Mouse (Mus musculus): ENCODE measurements around the gene Gm3285. TPM values are rescaled to one million over a fixed set of nuclear protein-coding genes. Genes with fewer than 3 reads are reported as not detected.
A peak's percentile ranks its signal among the peaks of the same experiment; 100 is the strongest.

The Gm3285 gene
- polyA plus RNA-seq, 1 experiment from 2014 or later: not detected

DNA sequence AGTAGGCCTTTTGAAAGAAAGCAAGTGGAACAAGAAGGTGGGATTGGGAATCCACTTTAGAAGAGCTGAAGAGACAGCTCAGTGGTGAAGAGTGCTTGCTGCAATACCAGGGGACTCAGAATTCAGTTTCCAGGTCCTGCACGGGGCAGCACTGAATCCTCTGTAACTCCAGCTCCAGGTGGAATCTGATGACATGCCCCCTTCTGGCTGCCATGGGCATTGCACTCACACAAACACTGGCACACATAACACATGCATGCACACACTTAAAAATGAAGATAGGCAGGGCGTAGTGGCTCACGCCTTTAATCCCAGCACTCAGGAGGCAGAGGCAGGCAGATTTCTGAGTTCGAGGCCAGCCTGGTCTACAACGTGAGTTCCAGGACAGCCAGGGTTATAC is 20.8 kb downstream of the Gm3285 start:
- Histone ChIP-seq H3K36me3 (ENCODE audit: control insufficient read depth, insufficient read depth, low read length) (no peaks in the 10 kb centered on the region), H3K27me3 (ENCODE audit: control insufficient read depth, insufficient read depth, low read length) (no peaks in the 10 kb centered on the region), H3K4me1 (replicated peaks; ENCODE audit: control insufficient read depth, insufficient read depth, low read length) (no peaks in the 10 kb centered on the region), H3K4me3 (ENCODE audit: low read depth, low read length) (no peak overlapping the region), H3K9me3 (ENCODE audit: control insufficient read depth, low read length) (no peaks in the 10 kb centered on the region), H3K9ac (ENCODE audit: low read length) (no peak overlapping the region), H3K27ac (ENCODE audit: low read depth, low read length) (no peak overlapping the region), H3K4me2 (ENCODE audit: low read depth, low read length, severe bottlenecking) (no peak overlapping the region)
- WGBS: 91% methylated on average over 5 of the region's 5 CpGs
- ATAC-seq (replicated peaks; ENCODE audit: low FRiP score): no peak
- no peak for DNase-seq (ENCODE audit: low spot score)

DNA sequence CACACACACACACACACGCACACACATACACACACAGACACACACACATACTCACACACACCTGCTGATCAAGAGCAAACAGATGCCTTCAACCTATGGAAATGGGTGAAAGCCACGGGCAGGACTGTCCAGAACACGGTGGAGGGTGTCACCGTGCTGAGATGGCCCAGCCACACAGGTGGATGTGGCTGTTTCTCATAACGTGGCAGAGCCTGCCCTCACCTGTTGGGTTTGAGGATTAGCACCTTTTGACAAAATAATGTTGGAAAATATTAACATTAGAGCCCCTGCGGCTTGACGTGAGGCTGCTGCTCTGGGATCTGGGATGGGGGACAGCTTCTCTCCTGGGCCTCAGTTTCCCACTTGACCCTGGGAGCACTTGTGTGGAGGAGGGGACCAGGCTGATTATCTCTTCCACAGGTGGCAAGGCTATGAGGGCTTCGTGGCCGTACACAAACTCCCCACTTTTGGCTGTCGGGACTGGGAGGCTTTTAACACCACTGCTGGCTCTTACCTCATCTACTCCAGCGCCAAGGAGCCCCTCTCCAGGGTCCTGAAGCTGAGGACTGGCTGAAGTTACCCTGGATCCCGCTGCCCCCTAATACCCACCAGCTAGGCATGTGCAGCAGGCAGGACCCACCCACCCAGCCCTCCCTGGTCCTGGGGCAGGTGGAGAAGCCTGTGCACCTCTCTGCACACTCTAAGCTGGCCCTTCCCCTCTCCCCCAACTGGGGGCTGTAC is 24.4 kb downstream of the Gm3285 start:
- no peak for DNase-seq (ENCODE audit: low spot score)
- Histone ChIP-seq H3K4me1 (replicated peaks; ENCODE audit: control insufficient read depth, insufficient read depth, low read length) (no peaks in the 10 kb centered on the region), H3K36me3 (ENCODE audit: control insufficient read depth, insufficient read depth, low read length) (no peaks in the 10 kb centered on the region), H3K27ac (ENCODE audit: low read depth, low read length) (no peak overlapping the region), H3K9me3 (ENCODE audit: control insufficient read depth, low read length) (no peaks in the 10 kb centered on the region; the same call in 1 of the 2 replicates), H3K27me3 (ENCODE audit: control insufficient read depth, insufficient read depth, low read length) (no peaks in the 10 kb centered on the region), H3K9ac (ENCODE audit: low read length) (no peak overlapping the region), H3K4me3 (ENCODE audit: low read depth, low read length) (no peak overlapping the region), H3K4me2 (ENCODE audit: low read depth, low read length, severe bottlenecking) (no peak overlapping the region)
- ATAC-seq (replicated peaks; ENCODE audit: low FRiP score): no peak
- 57% methylated on average over 12 of the region's 12 CpGs for WGBS

DNA sequence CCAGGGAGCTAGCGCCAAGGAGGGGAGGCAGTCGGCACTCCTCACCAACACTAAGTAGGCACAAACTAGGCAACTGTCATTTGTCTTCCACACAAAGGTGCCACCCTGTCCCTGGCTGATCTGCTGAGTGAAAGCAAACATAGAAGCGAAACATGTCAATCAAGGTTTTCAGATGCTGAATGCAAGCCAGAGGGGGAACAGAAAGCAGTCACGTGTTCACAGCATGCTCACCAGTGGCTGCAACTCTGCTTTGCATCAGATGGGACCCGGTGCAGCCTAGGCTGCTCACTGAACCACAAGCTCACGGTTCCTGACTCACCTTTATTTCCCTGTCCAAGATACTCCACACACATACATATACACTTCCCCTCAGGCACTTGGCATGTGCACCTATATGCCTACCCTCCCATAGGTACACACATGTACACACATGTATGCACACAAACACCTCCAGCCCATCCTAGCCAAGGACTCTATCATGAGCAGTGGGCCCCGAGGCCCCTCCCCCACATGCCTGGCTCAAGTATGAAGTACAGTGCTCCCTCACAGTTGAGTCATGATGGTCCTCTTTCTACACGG is 29.3 kb downstream of the Gm3285 start:
- Histone ChIP-seq H3K4me1 (replicated peaks; ENCODE audit: control insufficient read depth, insufficient read depth, low read length) (no peaks in the 10 kb centered on the region), H3K9me3 (ENCODE audit: control insufficient read depth, low read length) (no peaks in the 10 kb centered on the region; the same call in 1 of the 2 replicates), H3K4me2 (ENCODE audit: low read depth, low read length, severe bottlenecking) (no peak overlapping the region), H3K27me3 (ENCODE audit: control insufficient read depth, insufficient read depth, low read length) (no peaks in the 10 kb centered on the region), H3K36me3 (ENCODE audit: control insufficient read depth, insufficient read depth, low read length) (no peaks in the 10 kb centered on the region), H3K27ac (ENCODE audit: low read depth, low read length) (no peak overlapping the region), H3K9ac (ENCODE audit: low read length) (no peak overlapping the region), H3K4me3 (ENCODE audit: low read depth, low read length) (no peak overlapping the region)
- DNase-seq (ENCODE audit: low spot score) (no peak), ATAC-seq (replicated peaks; ENCODE audit: low FRiP score) (no peak)
- 85% methylated on average over 8 of the region's 8 CpGs for WGBS

DNA sequence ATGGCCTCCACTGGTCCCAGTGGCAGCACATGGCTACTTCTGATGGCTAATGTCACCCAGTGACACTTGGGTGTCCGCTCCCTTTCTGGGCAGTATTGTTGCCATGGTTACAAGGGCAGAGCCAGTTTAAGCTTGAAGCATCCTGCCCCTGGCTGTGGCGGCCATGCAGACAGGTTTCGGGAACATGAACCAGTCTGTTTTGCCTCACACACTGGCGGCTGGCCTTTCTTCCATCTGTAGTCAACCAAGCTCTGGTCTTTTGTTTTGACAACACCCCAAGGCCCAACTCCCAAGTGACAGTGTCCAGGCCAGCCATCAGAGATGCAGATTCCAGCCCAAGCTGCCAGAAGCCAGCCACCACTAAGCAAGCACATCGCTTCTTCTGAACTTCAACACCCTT is 33.8 kb downstream of the Gm3285 start:
- ATAC-seq (replicated peaks; ENCODE audit: low FRiP score) (no peak), DNase-seq (ENCODE audit: low spot score) (no peak)
- no peak overlapping the region for H3K4me3 ChIP-seq (ENCODE audit: low read depth, low read length)
- H3K9me3 ChIP-seq (ENCODE audit: control insufficient read depth, low read length): no peaks in the 10 kb centered on the region
- no peaks in the 10 kb centered on the region for H3K4me1 ChIP-seq (replicated peaks; ENCODE audit: control insufficient read depth, insufficient read depth, low read length)
- H3K27me3 ChIP-seq (ENCODE audit: control insufficient read depth, insufficient read depth, low read length): no peaks in the 10 kb centered on the region
- no peak overlapping the region for H3K27ac ChIP-seq (ENCODE audit: low read depth, low read length)
- no peak overlapping the region for H3K9ac ChIP-seq (ENCODE audit: low read length)
- H3K36me3 ChIP-seq (ENCODE audit: control insufficient read depth, insufficient read depth, low read length): no peaks in the 10 kb centered on the region
- 66% methylated on average over 5 of the region's 5 CpGs for WGBS
- H3K4me2 ChIP-seq (ENCODE audit: low read depth, low read length, severe bottlenecking): no peak overlapping the region

DNA sequence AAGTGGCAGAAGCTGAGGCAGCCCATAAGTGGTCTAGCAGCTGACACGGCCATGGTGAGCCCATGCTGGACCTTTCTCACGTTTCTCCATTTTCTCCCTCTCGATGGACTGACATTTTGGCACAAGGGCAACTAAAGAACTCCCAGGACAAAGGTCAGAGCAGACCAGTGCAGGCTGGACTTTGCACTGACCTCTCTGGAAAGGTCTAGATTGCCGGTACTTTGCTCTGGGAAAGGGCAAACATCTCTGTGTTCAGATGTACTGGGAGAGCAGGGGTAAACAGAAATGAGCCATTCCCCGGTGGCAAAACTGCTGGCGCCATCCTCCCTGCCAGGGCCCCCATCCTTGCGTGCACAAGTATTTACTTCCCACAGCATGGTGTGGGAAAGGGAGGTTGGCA is 38.4 kb downstream of the Gm3285 start:
- no peak overlapping the region for H3K9ac ChIP-seq (ENCODE audit: low read length)
- no peak overlapping the region for H3K4me2 ChIP-seq (ENCODE audit: low read depth, low read length, severe bottlenecking)
- no peaks in the 10 kb centered on the region for H3K9me3 ChIP-seq (ENCODE audit: control insufficient read depth, low read length)
- H3K4me3 ChIP-seq (ENCODE audit: low read depth, low read length): no peak overlapping the region
- DNase-seq (ENCODE audit: low spot score) (no peak), ATAC-seq (replicated peaks; ENCODE audit: low FRiP score) (no peak)
- no peaks in the 10 kb centered on the region for H3K27me3 ChIP-seq (ENCODE audit: control insufficient read depth, insufficient read depth, low read length)
- H3K36me3 ChIP-seq (ENCODE audit: control insufficient read depth, insufficient read depth, low read length): no peaks in the 10 kb centered on the region
- 85% methylated on average over 7 of the region's 7 CpGs for WGBS
- H3K27ac ChIP-seq (ENCODE audit: low read depth, low read length): no peak overlapping the region
- 0 out of 2 replicates have a peak, but pooled peaks cover 2% of the 10 kb centered on the region for H3K4me1 ChIP-seq (replicated peaks; ENCODE audit: control insufficient read depth, insufficient read depth, low read length)

DNA sequence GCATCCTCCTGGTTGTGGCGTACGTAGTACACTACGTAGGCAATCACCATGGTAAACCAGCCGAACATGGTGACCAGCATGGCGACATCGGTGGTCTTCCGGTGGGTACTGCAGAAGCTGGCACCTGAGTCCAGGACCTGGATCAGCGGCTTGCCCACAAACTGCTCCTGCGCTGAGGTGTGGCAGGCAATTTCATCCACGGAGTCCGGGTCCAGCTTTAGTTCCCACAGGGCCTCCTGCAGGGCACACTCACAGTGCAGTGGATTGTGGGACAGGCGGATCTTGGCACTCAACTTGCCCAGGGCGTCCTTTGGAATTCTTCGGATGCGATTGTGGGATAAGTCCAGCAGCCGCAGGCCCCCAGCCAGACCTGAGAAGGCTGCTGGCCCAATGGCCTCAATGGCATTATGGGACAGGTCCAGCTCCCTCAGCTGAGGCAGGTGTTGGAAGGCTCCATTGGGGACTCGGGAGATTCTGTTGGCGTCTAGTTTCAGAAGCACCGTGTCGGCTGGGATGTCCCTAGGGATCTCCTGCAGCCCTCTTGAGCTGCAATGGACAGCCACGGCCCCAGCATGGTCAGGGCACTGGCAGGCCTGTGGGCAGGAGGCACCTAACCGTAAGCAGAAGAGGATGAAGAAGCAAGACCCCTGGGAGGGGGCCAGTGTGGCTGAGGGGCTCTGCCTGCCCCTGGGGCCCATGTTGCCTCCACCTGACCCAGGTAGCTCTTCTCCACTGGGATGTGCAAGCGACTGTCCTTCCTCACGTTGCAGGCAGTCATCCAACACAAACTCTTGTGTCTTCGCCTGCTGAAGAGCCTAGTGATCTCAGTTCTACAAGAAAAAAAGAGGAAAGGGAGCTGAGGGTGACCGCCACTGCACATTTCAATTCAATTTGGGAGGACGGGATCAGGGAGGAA is 39.4 kb downstream of the Gm3285 start:
- 0 out of 2 replicates have a peak, but pooled peaks cover 2% of the 10 kb centered on the region for H3K4me1 ChIP-seq (replicated peaks; ENCODE audit: control insufficient read depth, insufficient read depth, low read length)
- ATAC-seq (replicated peaks; ENCODE audit: low FRiP score): no peak
- no peaks in the 10 kb centered on the region for H3K9me3 ChIP-seq (ENCODE audit: control insufficient read depth, low read length)
- H3K4me2 ChIP-seq (ENCODE audit: low read depth, low read length, severe bottlenecking): no peak overlapping the region
- no peak overlapping the region for H3K4me3 ChIP-seq (ENCODE audit: low read depth, low read length)
- no peak for DNase-seq (ENCODE audit: low spot score)
- no peak overlapping the region for H3K27ac ChIP-seq (ENCODE audit: low read depth, low read length)
- WGBS: 87% methylated on average over 27 of the region's 27 CpGs
- H3K36me3 ChIP-seq (ENCODE audit: control insufficient read depth, insufficient read depth, low read length): no peaks in the 10 kb centered on the region
- no peak overlapping the region for H3K9ac ChIP-seq (ENCODE audit: low read length)
- H3K27me3 ChIP-seq (ENCODE audit: control insufficient read depth, insufficient read depth, low read length): no peaks in the 10 kb centered on the region

DNA sequence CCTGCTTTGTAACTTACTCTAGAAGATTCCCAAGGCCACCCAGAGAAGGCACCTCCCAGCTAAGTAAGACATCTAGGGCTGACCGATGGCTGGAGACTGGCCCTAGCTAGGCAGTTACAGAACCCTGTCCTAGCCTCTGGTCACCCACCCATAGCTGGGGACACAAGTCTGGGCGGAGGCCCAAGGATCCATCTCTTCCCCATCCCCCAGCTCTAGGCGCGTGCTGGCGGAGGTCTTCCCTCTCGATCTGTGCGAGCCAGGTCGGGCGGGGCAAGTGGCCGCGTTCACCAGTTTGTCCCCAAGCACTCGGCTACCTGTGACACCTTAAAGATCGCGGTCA is 40.1 kb downstream of the Gm3285 start:
- DNase-seq (ENCODE audit: low spot score) (no peak), ATAC-seq (replicated peaks; ENCODE audit: low FRiP score) (peak; percentile 45)
- no peak overlapping the region for H3K27ac ChIP-seq (ENCODE audit: low read depth, low read length)
- no peaks in the 10 kb centered on the region for H3K9me3 ChIP-seq (ENCODE audit: control insufficient read depth, low read length)
- WGBS: 1% methylated on average over 14 of the region's 14 CpGs
- H3K27me3 ChIP-seq (ENCODE audit: control insufficient read depth, insufficient read depth, low read length): no peaks in the 10 kb centered on the region
- H3K4me2 ChIP-seq (ENCODE audit: low read depth, low read length, severe bottlenecking): peak overlapping the region; percentile 76
- 0 out of 2 replicates have a peak, but pooled peaks cover 2% of the 10 kb centered on the region for H3K4me1 ChIP-seq (replicated peaks; ENCODE audit: control insufficient read depth, insufficient read depth, low read length)
- H3K4me3 ChIP-seq (ENCODE audit: low read depth, low read length): peak overlapping the region; percentile 60
- no peaks in the 10 kb centered on the region for H3K36me3 ChIP-seq (ENCODE audit: control insufficient read depth, insufficient read depth, low read length)
- H3K9ac ChIP-seq (ENCODE audit: low read length): peak overlapping the region; percentile 66

DNA sequence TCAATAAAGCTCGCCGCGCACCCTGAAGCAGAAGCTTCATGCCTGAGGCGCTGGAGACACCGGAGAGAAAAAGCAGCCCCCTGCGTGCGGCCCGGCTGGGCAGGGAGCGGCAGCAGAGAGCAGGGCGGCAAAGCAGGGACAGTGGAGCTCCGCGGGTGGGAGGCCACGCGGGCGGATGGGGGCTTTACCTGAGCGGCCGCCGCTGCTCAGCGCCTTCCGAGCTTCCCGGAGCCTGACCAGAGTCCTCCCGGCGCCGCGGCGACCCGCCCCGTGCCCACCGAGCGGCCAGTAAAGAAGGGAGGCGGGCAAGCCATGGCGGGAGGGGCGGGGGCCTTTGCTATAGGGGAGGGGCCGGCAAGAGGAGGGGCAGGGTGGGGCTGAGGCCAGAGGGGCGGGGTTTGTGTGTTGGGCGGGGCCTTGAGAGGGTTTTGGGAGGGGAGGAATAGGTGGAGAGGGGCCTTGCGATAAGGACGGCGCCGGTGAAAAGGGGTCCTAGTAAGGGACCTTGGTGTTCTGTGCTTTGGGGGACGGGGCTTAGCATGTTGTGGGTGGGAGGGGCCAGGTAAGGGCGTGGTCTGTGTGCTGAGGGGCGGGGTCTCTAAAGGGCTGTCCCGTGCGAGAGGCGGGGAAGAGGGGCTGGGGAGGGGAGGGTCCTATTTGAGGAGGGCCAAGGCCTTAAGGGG is 40.6 kb downstream of the Gm3285 start, which contains the start of gene Lrrc3:
Gene Lrrc3 (minus strand): TSS at position 326 of the 683 bp plus-strand sequence.
- peak; percentile 81 for ATAC-seq (replicated peaks; ENCODE audit: low FRiP score)
- WGBS: under 1% methylated on average over 44 of the region's 46 CpGs
- H3K9ac ChIP-seq (ENCODE audit: low read length): peak within 1 kb of the TSS; percentile 66
- no peaks in the 10 kb centered on the region for H3K27me3 ChIP-seq (ENCODE audit: control insufficient read depth, insufficient read depth, low read length)
- no peaks in the 10 kb centered on the region for H3K9me3 ChIP-seq (ENCODE audit: control insufficient read depth, low read length)
- H3K4me2 ChIP-seq (ENCODE audit: low read depth, low read length, severe bottlenecking): peak within 1 kb of the TSS; percentile 76
- no peaks in the 10 kb centered on the region for H3K36me3 ChIP-seq (ENCODE audit: control insufficient read depth, insufficient read depth, low read length)
- peak; percentile 91 for DNase-seq (ENCODE audit: low spot score)
- no peak within 1 kb of the TSS for H3K27ac ChIP-seq (ENCODE audit: low read depth, low read length)
- H3K4me3 ChIP-seq (ENCODE audit: low read depth, low read length): peak within 1 kb of the TSS; percentile 60
- H3K4me1 ChIP-seq (replicated peaks; ENCODE audit: control insufficient read depth, insufficient read depth, low read length): 0 out of 2 replicates have a peak, but pooled peaks cover 2% of the 10 kb centered on the region

Measured in forebrain, embryonic 11.5 days (tissue).